Mouse (Mus musculus) MEL (cell line): Measurements from ENCODE around the gene Rdh7. TPM values are rescaled to one million over a fixed set of nuclear protein-coding genes. Genes with fewer than 3 reads are reported as not detected.

Source experiments
- DNase-seq: peaks from one replicate; pipeline ENCODE4 v3.0.0; 2011; ENCODE audit warnings: low read depth, low spot score
- H3K27ac ChIP-seq: 2 replicates; pipeline ENCODE4 v1.5.1; 2012; ENCODE audit warnings: low read depth, mild to moderate bottlenecking, control low read depth, low read length, moderate library complexity; ENCODE audit not compliant: control insufficient read depth
- H3K27me3 ChIP-seq, 2 experiments: fragments of 150-350 bp in 1 of 2; sonication (generic) in 1 of 2; 2 replicates each; pipeline ENCODE4 v1.6.1; 2012; ENCODE audit warnings: low read length in 2 of 2, mild to moderate bottlenecking in 2 of 2, improper control_type of control experiment in 1 of 2, moderate library complexity in 1 of 2; ENCODE audit not compliant: insufficient read depth in 2 of 2, control insufficient read depth in 1 of 2
- H3K36me3 ChIP-seq, 2 experiments: 2 replicates each; pipeline ENCODE4 v1.6.1; 2012 to 2014; ENCODE audit warnings: low read length in 2 of 2, improper control_type of control experiment in 1 of 2, inconsistent platforms in 1 of 2, mild to moderate bottlenecking in 1 of 2; ENCODE audit not compliant: insufficient read depth in 2 of 2, control insufficient read depth in 1 of 2
- H3K4me1 ChIP-seq, 2 experiments: fragments of 150-350 bp in 1 of 2; sonication (generic) in 1 of 2; 2 replicates each; pipeline ENCODE4 v1.6.1; 2012; ENCODE audit warnings: low read length in 2 of 2, improper control_type of control experiment in 1 of 2, mild to moderate bottlenecking in 1 of 2; ENCODE audit not compliant: insufficient read depth in 2 of 2, control insufficient read depth in 1 of 2
- H3K4me3 ChIP-seq, 2 experiments: fragments of 150-350 bp in 1 of 2; sonication (generic) in 1 of 2; 2 replicates each; pipeline ENCODE4 v1.5.1; 2012; ENCODE audit warnings: low read depth in 2 of 2, low read length in 2 of 2, mild to moderate bottlenecking in 2 of 2, moderate library complexity in 2 of 2, control low read depth in 1 of 2, improper control_type of control experiment in 1 of 2; ENCODE audit not compliant: control insufficient read depth in 1 of 2, insufficient read depth in 1 of 2
- H3K79me2 ChIP-seq: 2 replicates; pipeline ENCODE4 v1.6.1; 2012; ENCODE audit warnings: mild to moderate bottlenecking, low read length, moderate library complexity; ENCODE audit not compliant: control insufficient read depth, poor library complexity, insufficient read depth
- H3K9ac ChIP-seq: 2 replicates; pipeline ENCODE4 v1.6.1; 2012; ENCODE audit warnings: low read depth, mild to moderate bottlenecking, control low read depth, low read length, moderate library complexity; ENCODE audit not compliant: control insufficient read depth, poor library complexity, severe bottlenecking
- H3K9me3 ChIP-seq: fragments of 150-350 bp; sonication (generic); replicated peaks from 2 replicates; pipeline ENCODE4 v1.6.1; 2012; ENCODE audit warnings: mild to moderate bottlenecking, low read length, improper control_type of control experiment, moderate library complexity; ENCODE audit not compliant: insufficient read depth
- BHLHE40 ChIP-seq: IDR thresholded peaks from 2 replicates; pipeline ENCODE4 v1.6.1; 2012; ENCODE audit warnings: low read depth, mild to moderate bottlenecking, inconsistent platforms, low read length, improper control_type of control experiment, borderline replicate concordance
- CTCF ChIP-seq, 3 experiments: IDR thresholded peaks in 2 of 3; conservative IDR thresholded peaks in 1 of 3; 2 replicates each; pipeline ENCODE4 v1.5.1; 2011 to 2012; ENCODE audit warnings: low read length in 3 of 3, low read depth in 2 of 3, mild to moderate bottlenecking in 2 of 3, improper control_type of control experiment in 1 of 3, inconsistent platforms in 1 of 3, mixed read lengths in 1 of 3, moderate library complexity in 1 of 3; ENCODE audit not compliant: control insufficient read depth in 1 of 3, insufficient read depth in 1 of 3, poor library complexity in 1 of 3, severe bottlenecking in 1 of 3
- ELF1 ChIP-seq: IDR thresholded peaks from 2 replicates; pipeline ENCODE4 v1.6.1; 2014; ENCODE audit warnings: low read depth, mild to moderate bottlenecking, inconsistent platforms, low read length, improper control_type of control experiment, moderate library complexity
- EP300 ChIP-seq, 2 experiments: IDR thresholded peaks; 2 replicates each; pipeline ENCODE4 v1.6.1; 2011; ENCODE audit warnings: improper control_type of control experiment in 2 of 2, low read length in 2 of 2, low read depth in 1 of 2, mild to moderate bottlenecking in 1 of 2
- GATA1 ChIP-seq: IDR thresholded peaks from 2 replicates; pipeline ENCODE4 v1.6.1; 2011; ENCODE audit warnings: low read depth, low read length, improper control_type of control experiment
- HCFC1 ChIP-seq: IDR thresholded peaks from 2 replicates; pipeline ENCODE4 v1.6.1; 2012; ENCODE audit warnings: low read depth, mild to moderate bottlenecking, inconsistent platforms, low read length, improper control_type of control experiment, moderate library complexity
- JUND ChIP-seq: IDR thresholded peaks from 2 replicates; pipeline ENCODE4 v1.6.1; 2011; ENCODE audit warnings: low read depth, mild to moderate bottlenecking, improper control_type of control experiment, low read length
- KAT2A ChIP-seq: conservative IDR thresholded peaks from 2 replicates; pipeline ENCODE4 v1.6.1; 2012; ENCODE audit warnings: low read depth, low read length, improper control_type of control experiment, inconsistent platforms
- MAX ChIP-seq: IDR thresholded peaks from 2 replicates; pipeline ENCODE4 v1.6.1; 2011; ENCODE audit warnings: low read length, improper control_type of control experiment
- MAZ ChIP-seq: IDR thresholded peaks from 2 replicates; pipeline ENCODE4 v1.6.1; 2012; ENCODE audit warnings: low read depth, mild to moderate bottlenecking, inconsistent platforms, low read length, improper control_type of control experiment
- MEF2A ChIP-seq: IDR thresholded peaks from 2 replicates; pipeline ENCODE4 v1.6.1; 2014; ENCODE audit warnings: low read depth, mild to moderate bottlenecking, inconsistent platforms, low read length, improper control_type of control experiment; ENCODE audit not compliant: poor library complexity, insufficient replicate concordance, severe bottlenecking; ENCODE audit errors: extremely low read depth
- MXI1 ChIP-seq: IDR thresholded peaks from 2 replicates; pipeline ENCODE4 v1.6.1; 2011; ENCODE audit warnings: mild to moderate bottlenecking, low read depth, low read length, improper control_type of control experiment
- MYB ChIP-seq: IDR thresholded peaks from 2 replicates; pipeline ENCODE4 v1.6.1; 2011; ENCODE audit warnings: mild to moderate bottlenecking, low read depth, low read length, improper control_type of control experiment
- MYC ChIP-seq: IDR thresholded peaks from 2 replicates; pipeline ENCODE4 v1.6.1; 2011; ENCODE audit warnings: low read depth, mild to moderate bottlenecking, low read length, improper control_type of control experiment, moderate library complexity
- NELFE ChIP-seq: IDR thresholded peaks from 2 replicates; pipeline ENCODE4 v1.6.1; 2011; ENCODE audit warnings: low read depth, low read length, improper control_type of control experiment
- POLR2A ChIP-seq, 2 experiments: IDR thresholded peaks; 2 replicates each; pipeline ENCODE4 v1.6.1; 2011 to 2012; ENCODE audit warnings: low read length in 2 of 2, mild to moderate bottlenecking in 2 of 2, control low read depth in 1 of 2, improper control_type of control experiment in 1 of 2, low read depth in 1 of 2, moderate library complexity in 1 of 2; ENCODE audit not compliant: control insufficient read depth in 1 of 2, insufficient read depth in 1 of 2, poor library complexity in 1 of 2
- POLR2AphosphoS2 ChIP-seq: IDR thresholded peaks from 2 replicates; pipeline ENCODE4 v1.6.1; 2011; ENCODE audit warnings: low read length, improper control_type of control experiment
- POLR2AphosphoS5 ChIP-seq: IDR thresholded peaks from 2 replicates; pipeline ENCODE4 v1.6.1; 2012; ENCODE audit warnings: low read depth, borderline replicate concordance, mild to moderate bottlenecking, inconsistent platforms, low read length, moderate library complexity, mixed read lengths
- RAD21 ChIP-seq: IDR thresholded peaks from 2 replicates; pipeline ENCODE4 v1.6.1; 2011; ENCODE audit warnings: mild to moderate bottlenecking, low read depth, low read length, improper control_type of control experiment
- SMC3 ChIP-seq: IDR thresholded peaks from 2 replicates; pipeline ENCODE4 v1.6.1; 2011; ENCODE audit warnings: low read depth, low read length, improper control_type of control experiment
- TAL1 ChIP-seq: IDR thresholded peaks from 2 replicates; pipeline ENCODE4 v1.6.1; 2012; ENCODE audit warnings: mild to moderate bottlenecking, inconsistent platforms, low read length, moderate library complexity, mixed read lengths
- TBP ChIP-seq: IDR thresholded peaks from 2 replicates; pipeline ENCODE4 v1.8.0; 2011; ENCODE audit warnings: low read depth, low read length, improper control_type of control experiment
- ZC3H11A ChIP-seq: IDR thresholded peaks from 2 replicates; pipeline ENCODE4 v1.6.1; 2012; ENCODE audit warnings: low read depth, mild to moderate bottlenecking, inconsistent platforms, low read length, improper control_type of control experiment
- ZNF384 ChIP-seq: IDR thresholded peaks from 2 replicates; pipeline ENCODE4 v1.6.1; 2012; ENCODE audit warnings: low read depth, mild to moderate bottlenecking, inconsistent platforms, low read length, improper control_type of control experiment
- polyA plus RNA-seq, 2 experiments: library from polyadenylated mRNA; stranded (reverse) in 1 of 2; unstranded in 1 of 2; fragments of >175 nt in 1 of 2; fragments of >200 nt in 1 of 2; gene quantifications; 2 replicates each; pipeline versions ENCODE4 v1.2.1 to v1.2.4; 2012; ENCODE audit warnings: low replicate concordance in 2 of 2, low read depth in 1 of 2; ENCODE audit not compliant: insufficient read length in 2 of 2, insufficient read depth in 1 of 2, missing spikeins in 1 of 2
- total RNA-seq: library from RNA; depleted of rRNA; stranded (reverse); fragments of 300-350 nt; gene quantifications from 2 replicates; pipeline ENCODE4 v1.2.3, GENCODE M21; 2012

The Rdh7 gene
- total and polyA plus RNA-seq, 3 experiments, result not detected

- H3K27ac ChIP-seq, result no peak within 1 kb of the TSS
- H3K79me2 ChIP-seq, result no peaks in the 10 kb centered on the region
- no peak within 1 kb of the TSS for H3K4me3 ChIP-seq
- no peak within 1 kb of the TSS for H3K9ac ChIP-seq
- H3K36me3 ChIP-seq, result no peaks in the 10 kb centered on the region
- peaks cover 0 to 4% of the 10 kb centered on the region in 2 experiments; a peak in 3 of 4 replicates for H3K27me3 ChIP-seq
- H3K9me3 ChIP-seq, result no peaks in the 10 kb centered on the region
- TF ChIP-seq POLR2A (IDR thresholded peaks at IDR 0.05; ENCODE audit: control insufficient read depth in 1 of 2, insufficient read depth in 1 of 2, low read depth in 1 of 2, low read length in 2 of 2, poor library complexity in 1 of 2) (no peak), RAD21 (no peak), POLR2AphosphoS2 (no peak), MYC (no peak), CTCF (IDR thresholded peaks at IDR 0.05 in 2 of 3, conservative IDR thresholded peaks at IDR 0.05 in 1 of 3; ENCODE audit: control insufficient read depth in 1 of 3, insufficient read depth in 1 of 3, low read depth in 2 of 3, low read length in 3 of 3, poor library complexity in 1 of 3, severe bottlenecking in 1 of 3) (no peak), KAT2A (no peak), MEF2A (no peak), ELF1 (no peak), ZNF384 (no peak)
- DNase-seq, result no peak
- H3K4me1 ChIP-seq, result no peaks in the 10 kb centered on the region
Measured at GRCm38 (mm10) chr10:127866232-127866631, 22.4 kb downstream of the Rdh7 start, which contains the start of gene Rdh16f2. Rdh16f2 (plus strand) TSS chr10:127866474.

GRCm38 (mm10) chr10:127864931-127865330 is 23.7 kb downstream of the Rdh7 start:
- Histone ChIP-seq H3K9me3 (no peaks in the 10 kb centered on the region), H3K4me1 (no peaks in the 10 kb centered on the region), H3K27ac (no peak overlapping the region), H3K9ac (no peak overlapping the region), H3K27me3 (peaks cover 3 to 11% of the 10 kb centered on the region in 2 experiments; a peak in 3 of 4 replicates)
- TF ChIP-seq POLR2AphosphoS5 (no peak), MAZ (no peak), GATA1 (no peak), ELF1 (no peak), BHLHE40 (no peak), NELFE (no peak), POLR2A (IDR thresholded peaks at IDR 0.05; ENCODE audit: control insufficient read depth in 1 of 2, insufficient read depth in 1 of 2, low read depth in 1 of 2, low read length in 2 of 2, poor library complexity in 1 of 2) (no peak), TBP (no peak), MAX (no peak), HCFC1 (no peak), ZC3H11A (no peak), JUND (no peak), MYB (no peak), MXI1 (no peak), EP300 (IDR thresholded peaks at IDR 0.05; ENCODE audit: low read depth in 1 of 2, low read length in 2 of 2) (no peak), SMC3 (no peak), TAL1 (no peak), ZNF384 (no peak)
- TF ChIP-seq, all 39 proteins: peak for 0
- Histone ChIP-seq H3K4me3 (no peak overlapping the region), H3K79me2 (no peaks in the 10 kb centered on the region), H3K36me3 (no peaks in the 10 kb centered on the region)
- DNase-seq, result no peak
